Mouse (Mus musculus): Measurements from ENCODE around the gene Hapln2. TPM values are rescaled to one million over a fixed set of nuclear protein-coding genes. Genes with fewer than 3 reads are reported as not detected.

Gene Hapln2
- polyA plus RNA-seq (2015; fragmentation: Nextera tagmentation; extraction: Ambion mirVana): 0.10 and 0.28 TPM in 2 replicates

GRCm38 (mm10) chr3:88027434-88028186, at the start of gene Hapln2:
TSS of gene Hapln2 (minus strand) at chr3:88027583.
- Histone ChIP-seq H3K27me3 (ENCODE audit: control insufficient read depth, insufficient read depth, low read depth, low read length) (peaks cover 32% of the 10 kb centered on the region), H3K9ac (ENCODE audit: low read length) (no peak within 1 kb of the TSS), H3K27ac (ENCODE audit: low read length) (no peak within 1 kb of the TSS), H3K4me2 (ENCODE audit: low read depth, low read length) (no peak within 1 kb of the TSS), H3K4me1 (replicated peaks; ENCODE audit: control insufficient read depth, insufficient read depth, low read length) (peaks cover 12% of the 10 kb centered on the region), H3K9me3 (ENCODE audit: control insufficient read depth, low read length) (peaks cover 6% of the 10 kb centered on the region), H3K4me3 (ENCODE audit: low read length) (no peak within 1 kb of the TSS), H3K36me3 (ENCODE audit: control insufficient read depth, insufficient read depth, low read length) (no peaks in the 10 kb centered on the region)
- no peak for ATAC-seq (ENCODE audit: low read depth)
- 41% methylated on average over 5 of the region's 5 CpGs for WGBS

DNA sequence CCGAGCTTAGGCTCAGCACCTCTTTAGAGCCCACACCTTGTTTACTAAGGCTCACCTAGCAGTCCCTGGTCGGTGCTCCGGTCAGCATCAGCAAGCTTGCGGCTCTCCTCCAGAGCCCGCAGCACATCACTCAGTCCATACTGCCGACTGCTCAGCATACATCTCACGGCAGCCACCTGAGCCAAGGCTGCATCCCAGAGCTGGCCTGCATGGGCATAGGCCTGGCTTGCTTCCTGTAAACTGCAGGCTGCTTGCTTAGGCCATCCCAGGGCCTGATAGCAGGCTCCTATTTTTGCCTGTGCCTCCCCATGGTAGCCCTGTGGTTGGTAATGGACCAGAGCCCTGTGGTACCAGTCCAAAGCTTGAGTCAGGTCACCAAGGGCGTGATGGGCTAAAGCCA, 47.4 kb upstream of the Hapln2 start:
- Histone ChIP-seq H3K27ac (ENCODE audit: low read length) (no peak overlapping the region), H3K27me3 (ENCODE audit: control insufficient read depth, insufficient read depth, low read depth, low read length) (no peaks in the 10 kb centered on the region), H3K4me1 (replicated peaks; ENCODE audit: control insufficient read depth, insufficient read depth, low read length) (no peaks in the 10 kb centered on the region), H3K4me2 (ENCODE audit: low read depth, low read length) (no peak overlapping the region), H3K9me3 (ENCODE audit: control insufficient read depth, low read length) (no peaks in the 10 kb centered on the region), H3K9ac (ENCODE audit: low read length) (no peak overlapping the region), H3K36me3 (ENCODE audit: control insufficient read depth, insufficient read depth, low read length) (no peaks in the 10 kb centered on the region), H3K4me3 (ENCODE audit: low read length) (no peak overlapping the region)
- 71% methylated on average over 8 of the region's 8 CpGs for WGBS
- ATAC-seq (ENCODE audit: low read depth): no peak

DNA sequence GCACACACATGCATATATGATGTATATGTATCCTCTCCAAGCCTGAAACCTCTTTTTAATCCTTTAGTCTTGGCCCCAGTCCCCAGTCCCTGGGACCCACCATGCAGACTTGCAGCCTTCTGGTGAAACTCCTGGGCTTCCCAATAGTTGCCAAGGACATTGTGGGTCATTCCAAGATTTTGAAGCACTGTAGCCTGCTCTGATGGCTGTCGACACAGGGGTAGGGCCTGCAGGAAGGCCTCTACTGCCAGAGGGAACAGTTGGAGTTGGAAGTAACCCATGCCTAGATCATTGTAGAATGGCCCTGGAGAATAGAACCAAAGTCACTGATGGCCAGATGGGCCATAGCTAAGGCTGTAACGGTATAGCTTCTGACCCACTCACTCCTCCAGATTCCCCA, 47.0 kb upstream of the Hapln2 start:
- Histone ChIP-seq H3K27me3 (ENCODE audit: control insufficient read depth, insufficient read depth, low read depth, low read length) (no peaks in the 10 kb centered on the region), H3K4me1 (replicated peaks; ENCODE audit: control insufficient read depth, insufficient read depth, low read length) (no peaks in the 10 kb centered on the region), H3K9ac (ENCODE audit: low read length) (no peak overlapping the region), H3K27ac (ENCODE audit: low read length) (no peak overlapping the region), H3K36me3 (ENCODE audit: control insufficient read depth, insufficient read depth, low read length) (no peaks in the 10 kb centered on the region), H3K9me3 (ENCODE audit: control insufficient read depth, low read length) (no peaks in the 10 kb centered on the region), H3K4me3 (ENCODE audit: low read length) (no peak overlapping the region), H3K4me2 (ENCODE audit: low read depth, low read length) (no peak overlapping the region)
- ATAC-seq (ENCODE audit: low read depth): no peak
- 53% methylated on average over 2 of the region's 2 CpGs for WGBS

GRCm38 (mm10) chr3:88073631-88074030, 46.2 kb upstream of the Hapln2 start:
- 48% methylated on average over 2 of the region's 2 CpGs for WGBS
- H3K27me3 ChIP-seq (ENCODE audit: control insufficient read depth, insufficient read depth, low read depth, low read length): no peaks in the 10 kb centered on the region
- no peak overlapping the region for H3K27ac ChIP-seq (ENCODE audit: low read length)
- no peak overlapping the region for H3K4me3 ChIP-seq (ENCODE audit: low read length)
- no peak overlapping the region for H3K4me2 ChIP-seq (ENCODE audit: low read depth, low read length)
- H3K4me1 ChIP-seq (replicated peaks; ENCODE audit: control insufficient read depth, insufficient read depth, low read length): no peaks in the 10 kb centered on the region
- ATAC-seq (ENCODE audit: low read depth): no peak
- no peaks in the 10 kb centered on the region for H3K9me3 ChIP-seq (ENCODE audit: control insufficient read depth, low read length)
- H3K9ac ChIP-seq (ENCODE audit: low read length): no peak overlapping the region
- H3K36me3 ChIP-seq (ENCODE audit: control insufficient read depth, insufficient read depth, low read length): no peaks in the 10 kb centered on the region

- H3K9ac ChIP-seq (ENCODE audit: low read length): no peak overlapping the region
- H3K4me2 ChIP-seq (ENCODE audit: low read depth, low read length): no peak overlapping the region
- ATAC-seq (ENCODE audit: low read depth): peak; percentile 68
- no peak overlapping the region for H3K27ac ChIP-seq (ENCODE audit: low read length)
- 0 out of 2 replicates have a peak, but pooled peaks cover 2% of the 10 kb centered on the region for H3K4me1 ChIP-seq (replicated peaks; ENCODE audit: control insufficient read depth, insufficient read depth, low read length)
- no peaks in the 10 kb centered on the region for H3K9me3 ChIP-seq (ENCODE audit: control insufficient read depth, low read length)
- H3K27me3 ChIP-seq (ENCODE audit: control insufficient read depth, insufficient read depth, low read depth, low read length): no peaks in the 10 kb centered on the region
- 3% methylated on average over 5 of the region's 5 CpGs for WGBS
- no peak overlapping the region for H3K4me3 ChIP-seq (ENCODE audit: low read length)
- H3K36me3 ChIP-seq (ENCODE audit: control insufficient read depth, insufficient read depth, low read length): no peaks in the 10 kb centered on the region
These were observed 44.4 kb upstream of the Hapln2 start for GRCm38 (mm10) chr3:88071783-88072182.

- no peak overlapping the region for H3K4me3 ChIP-seq (ENCODE audit: low read length)
- H3K36me3 ChIP-seq (ENCODE audit: control insufficient read depth, insufficient read depth, low read length): no peaks in the 10 kb centered on the region
- no peak overlapping the region for H3K9ac ChIP-seq (ENCODE audit: low read length)
- no peak overlapping the region for H3K27ac ChIP-seq (ENCODE audit: low read length)
- H3K4me2 ChIP-seq (ENCODE audit: low read depth, low read length): no peak overlapping the region
- H3K27me3 ChIP-seq (ENCODE audit: control insufficient read depth, insufficient read depth, low read depth, low read length): no peaks in the 10 kb centered on the region
- ATAC-seq (ENCODE audit: low read depth): peak; percentile 41; the same call in 1 of the 2 replicates
- WGBS: 4% methylated on average over 2 of the region's 2 CpGs
- H3K4me1 ChIP-seq (replicated peaks; ENCODE audit: control insufficient read depth, insufficient read depth, low read length): 0 out of 2 replicates have a peak, but pooled peaks cover 2% of the 10 kb centered on the region
- no peaks in the 10 kb centered on the region for H3K9me3 ChIP-seq (ENCODE audit: control insufficient read depth, low read length)
These were observed 41.0 kb upstream of the Hapln2 start for GRCm38 (mm10) chr3:88068386-88068785.

- WGBS: under 1% methylated on average over 60 of the region's 60 CpGs
- H3K4me2 ChIP-seq (ENCODE audit: low read depth, low read length): peak within 1 kb of the TSS; percentile 92
- H3K4me1 ChIP-seq (replicated peaks; ENCODE audit: control insufficient read depth, insufficient read depth, low read length): peaks cover 9% of the 10 kb centered on the region; the same call in 1 of the 2 replicates
- H3K27me3 ChIP-seq (ENCODE audit: control insufficient read depth, insufficient read depth, low read depth, low read length): no peaks in the 10 kb centered on the region
- ATAC-seq (ENCODE audit: low read depth): peak; percentile 96
- H3K9me3 ChIP-seq (ENCODE audit: control insufficient read depth, low read length): no peaks in the 10 kb centered on the region
- peak within 1 kb of the TSS; percentile 91 for H3K4me3 ChIP-seq (ENCODE audit: low read length)
- peaks cover 14% of the 10 kb centered on the region for H3K36me3 ChIP-seq (ENCODE audit: control insufficient read depth, insufficient read depth, low read length)
- H3K27ac ChIP-seq (ENCODE audit: low read length): peak within 1 kb of the TSS; percentile 77
- H3K9ac ChIP-seq (ENCODE audit: low read length): peak within 1 kb of the TSS; percentile 94
These were observed 30.7 kb upstream of the Hapln2 start, which contains the start of gene Naxe for GRCm38 (mm10) chr3:88057902-88058696. TSS of gene Naxe (minus strand) at chr3:88058495.

- Histone ChIP-seq H3K4me1 (replicated peaks; ENCODE audit: control insufficient read depth, insufficient read depth, low read length) (peaks cover 9% of the 10 kb centered on the region; the same call in 1 of the 2 replicates), H3K27me3 (ENCODE audit: control insufficient read depth, insufficient read depth, low read depth, low read length) (no peaks in the 10 kb centered on the region), H3K9ac (ENCODE audit: low read length) (no peak overlapping the region; the same call in 1 of the 2 replicates), H3K9me3 (ENCODE audit: control insufficient read depth, low read length) (no peaks in the 10 kb centered on the region), H3K27ac (ENCODE audit: low read length) (no peak overlapping the region), H3K4me3 (ENCODE audit: low read length) (no peak overlapping the region), H3K36me3 (ENCODE audit: control insufficient read depth, insufficient read depth, low read length) (peaks cover 17% of the 10 kb centered on the region), H3K4me2 (ENCODE audit: low read depth, low read length) (peak overlapping the region; percentile 92)
- 81% methylated on average over 6 of the region's 6 CpGs for WGBS
- no peak for ATAC-seq (ENCODE audit: low read depth)
These were observed 29.6 kb upstream of the Hapln2 start for GRCm38 (mm10) chr3:88057030-88057429.

DNA sequence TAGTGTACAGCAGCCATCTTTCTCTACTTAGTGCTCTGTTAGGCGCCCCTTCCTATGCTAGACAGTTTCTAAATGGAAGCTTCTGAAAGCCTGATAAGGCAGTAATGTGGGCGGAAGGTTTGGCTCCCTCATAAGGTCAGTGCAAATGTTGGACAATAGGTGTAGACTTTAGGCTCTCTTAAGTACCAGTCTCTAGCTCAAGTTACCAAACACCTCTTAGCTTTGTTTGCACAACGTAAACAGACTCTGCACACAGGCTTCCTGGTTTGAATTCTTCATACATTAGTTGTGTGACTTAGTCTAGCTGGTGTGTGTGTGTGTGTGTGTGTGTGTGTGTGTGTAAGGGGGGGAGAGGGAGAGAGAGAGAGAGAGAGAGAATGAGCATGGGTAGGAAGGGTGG, 22.1 kb upstream of the Hapln2 start:
- Histone ChIP-seq H3K27ac (ENCODE audit: low read length) (0 out of 2 replicates have a peak overlapping the region, but pooled peaks have one; percentile 6), H3K4me2 (ENCODE audit: low read depth, low read length) (no peak overlapping the region), H3K9me3 (ENCODE audit: control insufficient read depth, low read length) (no peaks in the 10 kb centered on the region), H3K9ac (ENCODE audit: low read length) (no peak overlapping the region), H3K4me3 (ENCODE audit: low read length) (no peak overlapping the region), H3K36me3 (ENCODE audit: control insufficient read depth, insufficient read depth, low read length) (peaks cover 13% of the 10 kb centered on the region; the same call in 1 of the 2 replicates), H3K27me3 (ENCODE audit: control insufficient read depth, insufficient read depth, low read depth, low read length) (no peaks in the 10 kb centered on the region), H3K4me1 (replicated peaks; ENCODE audit: control insufficient read depth, insufficient read depth, low read length) (peaks cover 5% of the 10 kb centered on the region; the same call in 1 of the 2 replicates)
- ATAC-seq (ENCODE audit: low read depth): peak; percentile 87
- 30% methylated on average over 3 of the region's 3 CpGs for WGBS

All from lung, embryonic 16.5 days (tissue).